Comparison of ENCODE assay signal across 7 mouse cellular contexts in genomic region chr3:32817001-32817356, GRCm38 (mm10). TPM values are rescaled to one million over a fixed set of nuclear protein-coding genes. Genes with fewer than 3 reads are reported as not detected.
DNase-seq lines count a peak whose midpoint lies in the region; ATAC-seq and TF ChIP-seq lines count a peak whose summit lies in the region.

No protein-coding gene starts in this region.

- no peak overlapping the region for H3K9ac ChIP-seq in liver, embryonic 11.5 days (ENCODE audit: low read depth, low read length)
- H3K9ac ChIP-seq in intestine, embryonic 14.5 days (ENCODE audit: low read length), result peak overlapping the region; percentile 70
- H3K9ac ChIP-seq in neural tube, embryonic 13.5 days, result peak overlapping the region; percentile 89

- TF ChIP-seq POLR2A in embryonic fibroblast, embryonic 13.5 days (IDR thresholded peaks at IDR 0.05; ENCODE audit: low read depth, low read length), result no peak

- H3K9me3 ChIP-seq in liver, embryonic 11.5 days (ENCODE audit: control insufficient read depth, low read length), result no peaks in the 10 kb centered on the region
- no peaks in the 10 kb centered on the region for H3K9me3 ChIP-seq in intestine, embryonic 14.5 days (ENCODE audit: control insufficient read depth, low read length)
- no peaks in the 10 kb centered on the region for H3K9me3 ChIP-seq in neural tube, embryonic 13.5 days

- no peaks in the 10 kb centered on the region; the same call in 1 of the 2 replicates for H3K4me1 ChIP-seq in liver, embryonic 11.5 days (replicated peaks; ENCODE audit: control insufficient read depth, insufficient read depth, low read length)
- no peaks in the 10 kb centered on the region for H3K4me1 ChIP-seq in embryonic fibroblast, embryonic 13.5 days (ENCODE audit: control insufficient read depth, insufficient read depth, low read length)
- H3K4me1 ChIP-seq in intestine, embryonic 14.5 days (replicated peaks; ENCODE audit: control insufficient read depth, insufficient read depth, low read length), result peaks cover 7% of the 10 kb centered on the region
- H3K4me1 ChIP-seq in neural tube, embryonic 13.5 days (replicated peaks), result peaks cover 11% of the 10 kb centered on the region

- H3K27me3 ChIP-seq in liver, embryonic 11.5 days (replicated peaks; ENCODE audit: control insufficient read depth, insufficient read depth, low read length), result peaks cover 22% of the 10 kb centered on the region
- H3K27me3 ChIP-seq in intestine, embryonic 14.5 days (replicated peaks; ENCODE audit: control insufficient read depth, insufficient read depth, low read length), result no peaks in the 10 kb centered on the region
- no peaks in the 10 kb centered on the region for H3K27me3 ChIP-seq in neural tube, embryonic 13.5 days

- H3K4me3 ChIP-seq in liver, embryonic 11.5 days (ENCODE audit: low read depth, low read length), result peak overlapping the region; percentile 59
- peak overlapping the region; percentile 72 for H3K4me3 ChIP-seq in embryonic fibroblast, embryonic 13.5 days (ENCODE audit: insufficient read depth, low read length)
- peak overlapping the region; percentile 69 for H3K4me3 ChIP-seq in intestine, embryonic 14.5 days (ENCODE audit: low read depth, low read length)
- peak overlapping the region; percentile 79 for H3K4me3 ChIP-seq in neural tube, embryonic 13.5 days

- no peaks in the 10 kb centered on the region for H3K36me3 ChIP-seq in liver, embryonic 11.5 days (ENCODE audit: control insufficient read depth, insufficient read depth, low read length)
- H3K36me3 ChIP-seq in intestine, embryonic 14.5 days (ENCODE audit: control insufficient read depth, insufficient read depth, low read length), result no peaks in the 10 kb centered on the region
- no peaks in the 10 kb centered on the region for H3K36me3 ChIP-seq in neural tube, embryonic 13.5 days

- H3K27ac ChIP-seq in liver, embryonic 11.5 days (ENCODE audit: low read depth, low read length), result no peak overlapping the region
- H3K27ac ChIP-seq in embryonic fibroblast, embryonic 13.5 days (ENCODE audit: insufficient read depth, low read length), result no peak overlapping the region
- H3K27ac ChIP-seq in intestine, embryonic 14.5 days (ENCODE audit: low read depth), result peak overlapping the region; percentile 79
- peak overlapping the region; percentile 95 for H3K27ac ChIP-seq in neural tube, embryonic 13.5 days (replicated peaks)

- no peak for ATAC-seq in liver, embryonic 11.5 days (replicated peaks; ENCODE audit: low FRiP score)
- peak; percentile 36; the same call in 1 of the 2 replicates for ATAC-seq in intestine, embryonic 14.5 days (replicated peaks; ENCODE audit: low FRiP score, low TSS enrichment, low read depth)
- ATAC-seq in neural tube, embryonic 13.5 days (ENCODE audit: low read depth), result peak; percentile 43

- H3K4me2 ChIP-seq in liver, embryonic 11.5 days, result peak overlapping the region; percentile 73
- H3K4me2 ChIP-seq in intestine, embryonic 14.5 days (ENCODE audit: low read length), result peak overlapping the region; percentile 64
- H3K4me2 ChIP-seq in neural tube, embryonic 13.5 days, result peak overlapping the region; percentile 73

- DNase-seq in liver, embryonic 11.5 days (ENCODE audit: low spot score), result no peak
- no peak for DNase-seq in liver
- DNase-seq in intestine, embryonic 14.5 days (ENCODE audit: low spot score), result no peak
- DNase-seq in urinary bladder, adult 18-20 months (ENCODE audit: low spot score in 2 of 2), result no peak
- no peak for DNase-seq in adrenal gland, postnatal 10 days

- TF ChIP-seq CTCF in embryonic fibroblast, embryonic 13.5 days (IDR thresholded peaks at IDR 0.05; ENCODE audit: borderline replicate concordance, insufficient read depth, low read length), result no peak

- WGBS in liver, embryonic 11.5 days, result 6% methylated on average over 9 of the region's 9 CpGs
- WGBS in intestine, embryonic 14.5 days, result 5% methylated on average over 9 of the region's 9 CpGs
- 6% methylated on average over 9 of the region's 9 CpGs for WGBS in neural tube, embryonic 13.5 days

RNA-seq across cellular contexts. Expression of gene Usp13, which starts 0.4 kb away (rescaled TPM):
- polyA plus RNA-seq in liver, embryonic 11.5 days (2014; fragmentation: Nextera tagmentation; extraction: Ambion mirVana), result 3.1 and 3.6 TPM in 2 replicates
- polyA plus RNA-seq in embryonic fibroblast, embryonic 13.5 days (2011; ENCODE audit: insufficient read length, low read depth, missing spikeins), result 6.5 and 8.9 TPM in 2 replicates
- polyA plus RNA-seq in intestine, embryonic 14.5 days (2014; fragmentation: Nextera tagmentation; extraction: Ambion mirVana), result 4.2 and 4.6 TPM in 2 replicates
- polyA plus RNA-seq in neural tube, embryonic 13.5 days (2015; fragmentation: Nextera tagmentation; extraction: Ambion mirVana), result 8.1 and 14.2 TPM in 2 replicates
- 10 to 100 TPM in 1 of 2 experiments, 1 to 10 TPM in 1; 5.9 to 15.8 TPM for total RNA-seq in adrenal gland, postnatal 10 days (2021)

Comparison
In these comparisons a context has a peak if more than half of its experiments do, and no peak if none do; other contexts are left out.
1. H3K27ac ChIP-seq: peak in intestine, embryonic 14.5 days (single experiment) and neural tube, embryonic 13.5 days (single experiment); none in liver, embryonic 11.5 days (single experiment) and embryonic fibroblast, embryonic 13.5 days (single experiment).
2. Peak in every context shown above with its lines, with median percentiles within 50 percentile points of each other: H3K4me2 ChIP-seq and H3K4me3 ChIP-seq.